Mouse (Mus musculus) lung, postnatal 4 days (tissue): Measurements from ENCODE around the gene Lrwd1.
"Not testable (repeated sequence)": the region's sequence is repeated elsewhere in the genome, so short reads cannot be mapped to it uniquely, and the experiment has no call there.

Source experiments
- DNase-seq, 2 experiments: peaks; one replicate each; pipeline ENCODE4 v3.0.0; 2021

Lrwd1 gene

DNA sequence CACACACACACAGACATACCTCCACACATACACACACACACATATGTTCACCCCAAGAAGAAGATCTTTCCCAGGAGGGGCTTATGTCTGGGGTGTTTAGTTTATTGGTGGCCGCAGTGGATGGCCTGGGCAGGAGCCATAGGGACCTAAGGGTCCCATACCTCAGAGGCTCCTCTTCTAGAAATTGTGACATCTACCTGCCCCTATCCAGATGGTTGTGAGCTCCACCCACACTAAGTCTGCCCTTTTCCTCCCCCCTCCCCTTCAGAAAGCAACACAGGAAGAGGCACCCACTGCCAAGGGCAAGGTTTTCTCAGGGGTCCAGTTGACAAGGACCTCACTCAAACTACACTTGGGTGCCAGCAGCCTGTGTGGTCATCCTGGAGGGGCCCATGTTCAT is 11.1 kb upstream of the Lrwd1 start:
- peak in 1 of 2 experiments; percentile 31 for DNase-seq

DNA sequence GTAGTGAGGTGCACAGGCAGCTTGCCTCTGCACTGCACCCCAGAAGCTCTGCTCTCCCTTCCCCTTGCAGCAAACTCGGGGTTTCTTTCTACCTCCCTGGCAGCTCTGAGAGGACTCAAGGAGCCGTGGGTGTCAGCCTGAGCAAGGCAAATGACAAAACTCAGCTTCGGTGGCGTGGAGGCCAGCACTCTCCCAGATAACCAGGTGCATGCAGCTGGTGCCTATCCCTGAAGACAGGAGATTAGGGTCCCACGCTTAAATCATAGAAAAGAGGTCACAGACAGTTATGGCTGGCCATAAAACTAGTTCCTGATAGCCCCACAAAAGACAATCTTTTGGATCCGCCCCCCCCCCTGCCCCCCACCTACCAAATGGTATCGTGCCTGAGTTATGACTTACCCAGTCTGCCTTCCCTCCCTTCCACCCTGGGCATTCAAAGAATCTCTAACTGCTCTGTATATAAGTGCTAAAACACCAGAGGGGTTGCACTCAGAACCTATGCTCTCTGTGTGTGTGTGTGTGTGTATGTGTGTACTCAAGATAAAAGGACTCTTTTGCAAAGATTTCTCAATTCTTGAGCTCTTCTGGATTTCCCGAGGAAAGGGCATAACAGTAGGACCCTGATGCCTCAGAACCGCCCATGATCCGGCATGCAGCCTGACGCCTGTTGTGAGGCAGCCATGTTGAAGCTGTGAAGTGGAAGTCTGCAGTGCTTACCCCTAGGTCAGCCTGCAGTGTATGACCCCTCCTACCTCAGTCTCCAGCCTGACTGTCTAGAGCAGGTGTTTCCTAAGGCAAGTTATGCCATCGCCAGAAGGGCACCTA is 8.9 kb upstream of the Lrwd1 start:
- peak; percentile 66 to 85 for DNase-seq

DNA sequence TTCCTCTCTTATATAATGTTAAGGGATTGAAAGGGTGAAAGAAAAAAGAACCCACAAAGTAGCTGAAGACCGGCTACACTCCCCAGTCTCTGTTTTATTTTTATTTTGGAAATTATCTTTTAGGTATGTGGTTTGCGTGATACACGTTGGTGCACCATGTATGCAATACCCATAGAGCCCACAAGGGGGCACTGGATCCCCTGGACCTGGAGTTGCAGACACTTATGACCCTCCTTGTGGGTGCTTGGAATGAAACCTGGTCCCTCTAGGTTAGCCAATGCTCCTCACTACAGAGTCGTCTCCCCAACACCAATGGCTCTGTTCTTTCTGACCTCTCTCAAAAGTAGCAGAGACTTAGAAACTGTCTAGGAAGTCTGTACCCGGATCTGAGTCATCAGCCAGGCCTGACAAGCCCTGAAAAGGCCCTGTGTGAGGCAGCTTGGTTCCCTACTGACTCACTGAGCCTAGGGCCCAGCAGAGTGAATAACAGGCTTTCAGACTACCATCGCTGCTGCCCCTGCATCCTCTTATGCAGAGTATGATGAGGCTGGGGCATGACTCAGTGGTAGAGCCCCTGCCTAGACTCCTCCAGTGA is 7.4 kb upstream of the Lrwd1 start:
- peak in 1 of 2 experiments; percentile 32 for DNase-seq

DNA sequence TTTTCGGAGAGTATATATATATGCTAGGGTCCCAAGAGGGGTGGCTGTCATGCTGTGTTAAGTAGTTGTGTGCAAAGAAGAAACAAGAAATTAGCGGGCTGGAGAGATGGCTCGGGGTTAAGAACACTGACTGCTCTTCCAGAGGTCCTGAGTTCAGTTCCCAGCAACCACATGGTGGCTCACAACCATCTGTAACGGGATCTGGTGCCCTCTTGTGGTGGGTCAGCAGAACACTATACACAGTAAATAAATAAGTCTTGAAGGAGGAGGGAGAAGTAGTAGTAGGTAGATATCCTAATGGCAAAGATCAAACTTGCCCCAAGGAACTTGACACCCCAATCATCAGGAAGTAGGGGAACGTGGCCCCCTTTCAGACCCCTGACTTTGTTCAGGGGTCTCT is 6.9 kb upstream of the Lrwd1 start:
- DNase-seq: no peak

DNA sequence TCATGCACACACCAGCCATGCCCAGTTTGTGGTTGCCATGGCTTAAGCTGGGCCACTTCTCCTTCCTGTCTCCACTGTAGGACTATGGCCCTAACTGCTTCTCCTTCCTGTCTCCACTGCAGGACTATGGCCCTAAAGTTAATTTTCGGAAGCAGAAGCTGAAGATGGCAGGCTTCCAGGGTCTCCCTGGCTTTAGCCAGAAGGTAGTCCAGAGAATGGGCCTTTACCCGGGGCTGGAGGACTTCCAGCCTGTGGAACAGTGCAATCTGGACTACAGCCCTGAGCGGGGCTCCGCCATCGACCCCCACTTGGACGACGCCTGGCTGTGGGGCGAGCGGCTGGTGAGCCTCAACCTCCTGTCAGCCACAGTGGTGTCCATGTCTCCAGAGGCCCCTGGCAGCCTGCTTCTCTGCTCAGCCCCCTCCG is 4.2 kb upstream of the Lrwd1 start:
- no peak for DNase-seq

DNA sequence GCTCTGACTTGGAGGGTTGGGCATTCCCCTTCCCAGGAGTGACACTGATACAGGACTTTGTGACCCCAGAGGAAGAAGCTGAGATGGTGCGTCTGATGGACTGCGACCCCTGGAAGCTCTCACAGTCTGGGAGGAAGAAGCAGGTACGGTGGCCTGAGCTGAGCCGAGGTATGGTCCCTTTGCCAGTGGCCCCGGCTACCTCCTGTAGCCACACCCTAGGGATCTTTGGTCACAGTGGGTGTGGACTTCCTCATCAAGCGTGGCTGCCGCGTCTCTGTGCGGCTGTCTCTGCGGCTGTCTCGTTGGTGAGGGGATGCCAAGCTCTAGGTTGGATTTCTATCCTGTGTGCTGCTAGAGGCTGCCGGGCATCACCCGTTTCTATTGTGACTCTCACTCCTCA is 3.5 kb upstream of the Lrwd1 start:
- no peak for DNase-seq

DNA sequence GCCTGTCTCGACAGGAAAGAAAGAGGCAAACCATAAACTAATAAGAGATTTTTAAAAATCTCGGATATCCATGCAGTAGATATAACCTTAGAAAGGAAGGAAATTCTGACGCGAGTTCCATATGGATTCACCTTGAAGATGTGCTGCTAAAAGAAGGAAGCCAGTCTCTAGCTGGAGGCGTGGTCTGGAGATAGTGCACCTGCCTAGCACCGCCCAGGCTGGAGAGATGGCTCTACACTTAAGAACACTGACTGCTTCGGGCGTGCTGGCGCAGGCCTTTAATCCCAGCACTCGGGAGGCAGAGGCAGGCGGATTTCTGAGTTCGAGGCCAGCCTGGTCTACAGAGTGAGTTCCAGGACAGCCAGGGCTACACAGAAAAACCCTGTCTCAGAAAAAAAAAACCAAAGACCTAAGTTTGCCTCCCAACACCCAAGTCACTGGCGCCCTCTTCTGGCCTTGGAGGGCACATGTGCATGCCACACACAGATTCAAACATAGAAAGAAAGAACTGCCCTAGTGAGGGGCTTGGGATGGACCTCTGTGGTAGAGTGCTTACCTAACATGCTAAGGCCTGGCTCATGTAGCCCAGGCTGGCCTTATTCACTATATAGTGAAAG is 1.9 kb upstream of the Lrwd1 start:
- peak; percentile 44 to 67 for DNase-seq

DNA sequence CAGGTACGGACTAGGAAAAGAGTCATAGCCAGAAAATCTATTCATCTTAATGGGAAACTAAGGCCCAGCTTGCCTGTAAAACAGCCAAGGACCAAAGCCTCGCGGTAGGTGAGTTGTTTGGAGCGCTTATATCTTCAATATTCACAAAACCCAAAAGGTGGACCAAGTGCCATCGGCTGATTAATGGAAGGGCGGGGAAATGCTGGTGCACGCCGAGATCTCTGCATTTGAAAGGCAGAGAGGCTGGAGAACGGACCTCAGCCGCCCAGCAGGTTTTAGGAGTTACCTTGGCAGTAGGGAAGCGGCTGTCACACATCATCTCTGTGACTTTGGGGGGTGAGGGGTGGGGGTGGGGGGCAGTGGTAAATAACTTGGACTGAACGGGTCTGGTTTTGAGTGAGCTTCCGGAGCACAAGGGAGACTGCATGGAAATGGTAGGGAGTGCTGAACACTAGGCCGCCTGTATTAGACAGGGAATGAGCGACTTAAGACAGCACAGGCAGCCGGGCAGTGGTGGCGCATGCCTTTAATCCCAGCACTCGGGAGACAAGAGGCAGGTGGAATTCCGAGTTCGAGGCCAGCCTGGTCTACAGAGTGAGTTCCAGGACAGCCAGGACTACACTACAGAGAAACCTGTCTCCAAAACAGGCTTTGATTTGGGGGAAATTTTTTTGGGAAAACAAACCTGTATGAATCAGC is 567 bp upstream of the Lrwd1 start:
- no peak for DNase-seq

DNA sequence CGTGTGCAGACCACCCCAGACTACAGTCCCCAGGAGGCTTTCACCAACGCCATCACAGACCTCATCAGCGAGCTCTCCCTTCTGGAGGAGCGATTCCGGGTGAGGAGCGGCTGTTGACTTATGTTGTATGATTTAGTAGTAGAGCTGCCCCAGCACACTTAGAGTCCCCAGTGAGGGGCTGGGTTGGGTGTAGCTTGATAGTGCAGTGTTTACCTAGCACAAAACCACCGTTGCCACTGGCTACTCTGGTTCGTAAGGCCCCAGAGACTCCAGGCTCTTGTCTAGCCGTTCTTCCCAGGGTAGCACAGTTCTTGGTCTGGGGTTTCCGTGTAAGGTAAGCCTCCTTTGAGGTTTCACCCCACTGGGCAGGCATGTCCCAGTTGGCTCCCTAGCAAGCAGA is 13.7 kb downstream of the Lrwd1 start:
- DNase-seq: no peak

DNA sequence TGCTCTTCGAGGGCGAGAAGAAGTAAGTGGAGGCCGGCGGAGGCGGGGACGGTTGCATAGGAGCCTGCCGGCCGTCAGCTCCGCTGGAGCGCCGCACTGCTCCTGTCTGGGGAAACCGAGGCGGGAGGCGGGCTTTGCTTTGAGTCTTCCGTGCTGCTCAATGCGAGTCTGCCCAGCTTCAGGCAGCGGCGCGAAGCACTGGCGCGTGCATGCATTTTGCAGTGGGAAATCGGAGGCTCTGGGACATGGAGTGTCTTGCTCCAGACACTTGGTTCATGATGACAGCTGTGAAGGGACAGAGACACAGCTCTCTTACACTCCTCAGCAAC is 19.1 kb downstream of the Lrwd1 start:
- DNase-seq: no peak

DNA sequence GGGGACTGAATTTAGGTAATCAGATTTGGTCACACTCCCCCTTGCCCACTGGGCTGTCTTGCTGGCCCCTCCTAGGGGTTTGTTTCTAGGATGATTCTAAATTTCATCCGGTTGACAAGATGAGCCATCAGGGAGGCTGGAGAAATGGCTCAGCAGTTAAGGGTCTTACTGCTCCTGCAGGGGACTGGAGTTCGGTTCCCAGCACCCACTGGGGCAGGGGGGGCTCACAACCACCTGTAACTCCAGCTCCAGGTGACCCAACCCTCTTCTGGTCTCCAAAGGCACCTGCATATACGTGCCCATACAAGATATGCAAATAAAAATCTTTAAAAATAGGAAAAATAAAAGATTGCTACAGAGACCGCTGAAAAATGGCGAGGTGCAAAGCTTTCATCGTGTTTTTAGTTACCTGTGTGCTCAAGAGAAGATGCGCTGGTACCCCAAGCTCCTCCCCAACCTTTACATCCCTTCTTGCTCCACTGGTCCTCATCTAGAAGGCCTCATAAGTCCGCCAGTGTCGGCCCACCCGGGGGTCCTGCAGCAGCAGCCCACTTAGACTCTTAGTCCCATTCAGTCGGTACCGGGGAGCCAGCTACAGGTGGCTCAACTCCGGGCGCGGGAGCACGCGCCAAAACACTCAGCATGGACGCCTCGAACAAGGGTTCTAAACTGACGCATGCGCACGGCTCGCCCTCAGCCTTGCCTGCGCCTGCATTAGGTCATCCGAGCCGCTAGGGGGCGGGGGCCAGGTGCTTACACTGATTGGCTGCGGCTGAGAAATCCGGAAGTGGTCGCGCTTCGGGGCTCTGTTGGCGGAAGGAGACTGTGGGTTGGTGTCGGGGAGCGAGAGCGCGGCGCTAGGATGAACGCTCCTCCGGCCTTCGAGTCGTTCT is 19.7 kb downstream of the Lrwd1 start, which contains the start of gene Polr2j:
Polr2j (plus strand) TSS at position 741 of the 893 bp plus-strand sequence.
- DNase-seq: peak; percentile 95 to 97

DNA sequence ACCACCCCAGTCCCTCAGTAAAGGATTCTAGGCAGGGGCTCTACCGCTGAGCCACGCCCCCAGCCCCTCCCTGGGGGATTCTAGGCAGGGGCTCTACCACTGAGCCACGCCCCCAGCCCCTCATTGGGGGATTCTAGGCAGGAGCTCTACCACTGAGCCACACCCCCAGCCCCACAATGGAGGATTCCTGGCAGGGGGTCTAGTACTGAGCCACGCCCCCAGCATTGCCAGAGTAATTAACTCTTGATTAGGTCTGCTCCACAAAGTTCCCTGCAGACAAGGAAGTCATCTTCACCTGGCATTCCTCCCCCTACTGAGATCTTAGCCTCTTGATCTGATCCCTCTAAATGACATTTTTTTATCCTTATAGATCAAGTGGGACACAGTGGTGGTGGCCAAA is 22.3 kb downstream of the Lrwd1 start:
- DNase-seq: not testable (repeated sequence)

DNA sequence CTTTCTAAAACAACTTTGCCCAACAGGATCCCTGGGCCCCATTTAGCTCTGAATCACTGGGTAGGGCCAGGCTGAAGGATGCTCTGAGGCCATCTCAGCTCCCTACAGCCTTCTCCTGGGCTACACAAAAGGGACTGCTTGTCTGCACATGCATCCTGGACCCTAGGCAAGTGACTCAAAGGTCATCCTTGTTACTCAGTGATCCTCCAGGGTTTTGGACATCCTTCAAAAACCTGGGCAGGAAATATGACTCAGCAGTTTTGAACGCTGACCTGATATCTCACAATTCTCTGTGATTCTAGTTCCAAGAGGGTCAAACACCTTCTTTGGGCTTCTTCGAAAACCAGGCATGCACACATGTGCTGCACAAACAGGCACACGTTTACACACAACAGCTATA is 26.8 kb downstream of the Lrwd1 start:
- DNase-seq: no peak

DNA sequence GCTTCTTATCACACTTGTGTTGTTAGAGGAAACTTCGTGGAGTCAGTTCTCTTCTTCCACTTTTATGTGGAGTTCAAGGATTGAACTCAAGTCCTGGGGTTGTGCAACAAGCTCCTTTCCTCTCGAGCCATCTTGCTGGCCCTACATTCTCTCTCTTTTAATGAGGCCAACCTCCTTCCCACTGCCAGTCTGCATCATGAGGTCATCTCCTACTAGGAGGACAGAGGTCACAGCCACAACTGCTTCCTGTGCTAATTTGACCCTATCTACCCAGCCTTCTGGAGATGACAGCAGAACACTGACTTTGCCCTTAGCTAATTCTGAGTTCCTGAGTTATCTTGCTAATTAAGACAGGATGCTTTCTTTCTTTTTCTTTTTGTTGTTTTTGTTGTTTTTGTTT is 27.4 kb downstream of the Lrwd1 start:
- no peak for DNase-seq

DNA sequence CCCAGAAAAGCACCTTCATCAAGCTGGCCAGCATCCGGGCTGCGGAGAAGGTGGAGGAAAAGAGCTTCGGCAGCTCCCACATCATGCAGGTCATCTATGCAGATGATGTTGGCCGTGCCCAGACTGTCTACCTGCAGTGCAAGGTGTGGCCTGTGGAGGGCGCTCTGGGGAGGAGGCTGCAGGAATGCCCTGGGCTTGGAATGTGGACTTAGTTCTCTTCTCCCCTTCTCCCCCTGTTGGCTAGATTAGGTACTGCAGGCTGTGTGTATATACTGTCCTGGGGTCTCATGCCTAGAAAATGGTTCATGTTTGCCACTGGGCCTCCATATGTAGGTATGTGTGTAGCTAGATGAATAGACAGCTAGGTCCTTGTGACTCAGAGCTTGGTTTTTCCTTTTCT is 31.4 kb downstream of the Lrwd1 start:
- DNase-seq: peak in 1 of 2 experiments; percentile 34

DNA sequence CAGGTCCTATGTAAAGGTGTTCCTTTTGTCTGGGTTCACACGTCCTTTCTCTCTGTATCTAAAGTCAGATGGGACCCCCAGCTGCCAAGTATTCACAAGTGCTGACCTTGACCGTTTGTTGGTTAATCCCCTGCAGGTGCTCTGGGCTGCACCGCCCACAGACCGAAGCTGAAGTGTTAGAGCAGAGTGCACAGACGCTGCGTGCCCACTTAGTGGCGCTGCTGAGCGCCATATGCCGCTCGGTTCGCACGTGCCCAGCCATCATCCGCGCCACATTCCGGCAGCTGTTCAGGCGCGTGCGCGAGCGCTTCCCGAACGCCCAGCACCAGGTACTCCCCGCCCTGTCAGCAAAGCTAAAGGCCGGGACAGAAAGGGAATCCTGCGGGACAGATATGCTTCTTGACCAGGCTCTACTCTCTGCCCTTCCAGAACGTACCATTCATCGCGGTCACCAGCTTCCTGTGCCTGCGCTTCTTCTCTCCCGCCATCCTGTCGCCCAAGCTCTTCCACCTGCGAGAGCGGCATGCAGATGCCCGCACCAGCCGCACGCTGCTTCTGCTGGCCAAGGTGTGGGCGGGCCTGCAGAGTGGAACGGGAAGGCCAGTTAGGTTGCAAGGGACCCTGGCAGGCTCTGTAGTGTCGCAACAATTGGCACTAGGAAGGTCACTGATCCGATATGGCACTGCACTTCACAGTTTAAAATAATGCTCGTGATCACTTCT is 33.6 kb downstream of the Lrwd1 start:
- peak; percentile 81 to 84 for DNase-seq

DNA sequence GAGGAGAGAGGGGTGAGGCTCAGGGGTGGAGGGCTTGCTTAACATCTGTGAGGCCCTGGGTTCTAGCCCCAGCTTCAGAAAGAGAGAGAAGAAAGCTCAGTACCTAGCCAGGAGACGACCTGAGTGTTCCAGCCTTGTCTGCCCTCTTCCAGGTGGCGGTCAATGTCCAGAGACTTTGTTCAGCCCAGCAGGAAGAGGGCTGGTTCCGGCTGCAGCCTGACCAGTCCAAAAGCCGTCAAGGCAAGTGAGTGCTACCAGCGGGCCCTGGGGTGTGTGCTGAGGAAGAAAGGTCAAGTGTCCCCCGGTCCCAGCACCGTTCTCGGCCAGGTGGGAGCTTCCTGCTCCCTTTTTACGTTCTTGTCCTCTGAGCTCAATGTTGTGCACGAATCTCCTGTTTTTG is 37.3 kb downstream of the Lrwd1 start:
- DNase-seq: no peak

DNA sequence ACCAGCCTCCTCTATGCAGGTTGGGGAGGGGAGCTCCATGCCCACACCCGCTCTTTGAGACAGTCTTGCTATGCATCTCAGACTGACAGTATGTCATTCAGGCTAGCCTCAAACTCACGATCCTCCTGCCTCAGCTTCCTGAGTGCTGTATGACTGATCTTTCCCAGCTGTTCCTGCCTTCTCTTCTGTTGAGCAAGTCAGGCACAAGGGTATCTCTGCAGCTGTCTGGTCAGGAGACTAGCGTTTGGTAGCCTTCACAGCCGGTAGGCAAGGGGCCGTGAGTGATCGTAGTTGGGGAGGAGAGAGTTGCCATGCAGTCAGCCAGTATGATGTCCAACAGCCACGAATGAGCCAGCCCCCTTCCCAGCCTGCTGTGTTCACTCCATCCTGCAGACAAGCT is 40.8 kb downstream of the Lrwd1 start:
- no peak for DNase-seq

DNA sequence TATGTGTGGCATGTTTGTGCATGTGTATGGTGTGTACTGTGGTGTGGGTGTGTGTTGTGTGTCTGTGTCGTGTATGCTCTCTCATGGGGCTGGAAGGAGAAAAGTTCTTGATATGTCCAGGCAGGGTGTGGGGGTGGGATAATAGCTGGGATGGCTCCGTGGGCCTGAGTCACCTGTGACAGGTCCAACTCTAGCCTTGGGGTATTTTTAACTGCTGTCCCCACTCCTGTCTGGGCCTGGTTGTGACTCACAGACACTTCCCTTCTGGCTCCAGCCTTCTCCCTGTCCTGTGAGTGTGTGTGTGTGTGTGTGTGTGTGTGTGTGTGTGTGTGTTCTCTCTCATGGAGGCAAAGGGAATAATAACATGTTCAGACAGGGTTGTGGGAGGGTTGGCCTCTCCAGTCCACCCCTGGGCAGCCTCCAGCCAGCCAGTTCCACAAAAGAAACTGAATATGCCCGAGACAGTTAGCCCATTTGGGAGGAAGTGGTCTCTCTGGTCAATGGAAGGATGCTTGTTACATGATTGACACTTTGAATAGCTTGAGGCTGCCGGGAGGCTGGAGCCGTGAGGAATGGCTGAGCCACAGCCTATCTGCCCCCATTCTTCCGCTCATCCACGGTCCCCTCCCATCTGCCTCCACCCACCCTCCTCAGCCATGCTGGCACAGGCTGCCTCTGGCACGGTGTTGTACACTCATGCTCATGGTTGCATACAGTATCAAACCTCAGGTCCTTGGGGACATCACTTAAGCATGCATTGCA is 41.4 kb downstream of the Lrwd1 start:
- no peak for DNase-seq

DNA sequence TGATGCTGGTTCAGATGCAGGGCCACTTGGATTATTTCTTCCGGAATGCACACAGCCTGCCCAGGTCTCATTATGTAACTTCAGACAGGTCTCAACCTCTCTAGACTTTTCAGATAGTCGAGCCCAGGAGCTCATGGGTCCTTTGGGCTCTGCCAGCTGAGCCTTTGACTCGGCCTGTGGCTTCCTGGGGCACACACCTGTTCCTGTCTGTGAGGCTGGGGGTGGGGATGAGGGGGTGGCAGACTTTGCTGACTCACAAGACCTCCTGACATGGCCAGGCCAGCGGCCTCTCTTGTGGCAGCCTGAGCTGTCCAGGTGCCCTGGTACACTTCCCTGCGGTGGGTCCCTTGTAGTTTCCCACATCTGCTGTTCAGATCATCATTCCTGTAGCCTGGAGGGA is 43.9 kb downstream of the Lrwd1 start:
- DNase-seq: no peak
